Mouse (Mus musculus) small intestine, adult 2 months (tissue): ENCODE measurements at regions not wholly inside any gene's neighbourhood (a gene's known extent, or its start where the extent isn't known, plus 50 kb on each side); places are given as distances from the start of the nearest gene placed in this dataset.

Source experiments
- CTCF ChIP-seq: fragments of 200-500 bp; IDR thresholded peaks from 2 replicates; pipeline ENCODE4 v1.5.1; 2012; ENCODE audit warnings: low read depth, mild to moderate bottlenecking, control low read depth, inconsistent platforms, low read length, moderate library complexity, mixed read lengths; ENCODE audit not compliant: insufficient replicate concordance, insufficient read length; ENCODE audit errors: extremely low read depth
- POLR2A ChIP-seq: fragments of 200-500 bp; IDR thresholded peaks from 2 replicates; pipeline ENCODE4 v1.6.1; 2012; ENCODE audit warnings: low read depth, mild to moderate bottlenecking, control low read depth, inconsistent platforms, low read length, moderate library complexity

- no peak for TF ChIP-seq CTCF
- TF ChIP-seq POLR2A = no peak
Measured at GRCm38 (mm10) chr14:105544066-105544465, 285.7 kb downstream of the Ndfip2 start.
